Mouse (Mus musculus): Measurements from ENCODE around the gene Tmem63c.

DNA sequence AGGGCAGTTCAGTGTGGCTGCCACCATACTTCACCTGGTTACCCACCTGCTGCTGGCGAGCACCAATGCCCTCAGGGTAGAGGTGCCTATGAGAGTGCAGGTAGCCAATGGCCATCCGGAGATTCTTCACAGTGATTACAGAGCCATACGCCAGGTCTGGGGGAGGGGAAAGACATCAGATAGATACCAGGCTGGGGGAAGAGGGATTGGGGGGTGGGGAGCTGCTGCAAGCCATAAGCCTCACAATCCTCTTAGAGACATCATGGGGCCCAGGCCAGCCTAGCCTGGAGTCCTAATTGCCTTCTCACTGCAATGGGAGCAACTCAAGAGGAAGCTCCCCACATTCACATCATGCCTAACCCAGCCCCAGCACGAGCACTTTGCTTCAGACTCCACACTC lies 106.1 kb downstream of the Tmem63c start:
- TF ChIP-seq CTCF (IDR thresholded peaks at IDR 0.05; ENCODE audit: low read depth, low read length): no peak
- TF ChIP-seq GATA1 (IDR thresholded peaks at IDR 0.05; ENCODE audit: borderline replicate concordance, low read length): no peak
- no peak for TF ChIP-seq POLR2AphosphoS5 (IDR thresholded peaks at IDR 0.05; ENCODE audit: insufficient replicate concordance, low read depth, low read length)
- TF ChIP-seq GATA2 (IDR thresholded peaks at IDR 0.05; ENCODE audit: borderline replicate concordance, low read depth, low read length): no peak

All from G1E (cell line).